10 mouse cellular contexts compared by ENCODE assay signal in the genomic region with DNA sequence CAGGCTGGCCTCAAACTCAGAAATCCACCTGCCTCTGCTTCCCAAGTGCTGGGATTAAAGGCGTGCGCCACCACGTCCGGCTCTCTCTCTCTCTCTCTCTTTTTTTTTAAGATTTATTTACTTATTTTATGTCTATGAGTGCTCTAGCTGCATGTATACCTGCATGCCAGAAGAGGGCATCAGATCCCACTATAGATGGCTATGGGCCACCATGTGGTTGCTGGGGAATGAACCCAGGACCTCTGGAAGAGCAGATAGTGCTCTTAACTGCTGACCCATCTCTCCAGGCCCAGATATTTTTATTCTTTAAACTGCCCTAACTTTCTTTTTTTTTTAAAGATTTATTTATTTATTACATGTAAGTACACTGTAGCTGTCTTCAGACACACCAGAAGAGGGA. TPM values are rescaled to one million over a fixed set of nuclear protein-coding genes. Genes with fewer than 3 reads are reported as not detected.
DNase-seq lines count a peak whose midpoint lies in the region; ATAC-seq and TF ChIP-seq lines count a peak whose summit lies in the region.
"Not testable (repeated sequence)": the region's sequence is repeated elsewhere in the genome, so short reads cannot be mapped to it uniquely, and the experiment has no call there.
"Had no signal": no experiment of that assay in that cellular context is flagged by ENCODE, and none has a peak within 500 bp of the region (broad histone marks: within the 10 kb centered on the region; RNA-seq: fewer than 3 reads in every experiment).

No protein-coding gene starts in this region.

- intact Hi-C loops in heart, adult 2 months (cut with DNase I) = loop anchor here (10.0 kb wide), 1 partner anchor 872 kb away; a partner anchor contains a TSS

- in situ Hi-C loops in CH12.LX (cut with MboI; ENCODE audit: low pct_ligation_motif_present, low pct_unique_long_range_greater_than_20kb, low sequenced_read_pairs) = not testable (repeated sequence)

- 91% methylated on average over 4 of the region's 4 CpGs for WGBS in heart, adult 2 months
- 74% methylated on average over 4 of the region's 4 CpGs for WGBS in lung, postnatal 0 days
- WGBS in stomach, postnatal 0 days = 71% methylated on average over 4 of the region's 4 CpGs

- H3K4me2 ChIP-seq in CH12.LX (ENCODE audit: insufficient read depth, low read depth, poor library complexity, severe bottlenecking); lung, postnatal 0 days (replicated peaks; ENCODE audit: low read depth, low read length); stomach, postnatal 0 days (replicated peaks; ENCODE audit: low read depth): not testable (repeated sequence)

- TF ChIP-seq RAD21 in CH12.LX (IDR thresholded peaks at IDR 0.05; ENCODE audit: low read depth, low read length) = not testable (repeated sequence)

- not testable (repeated sequence) for H3K27me3 ChIP-seq in CH12.LX (replicated peaks); heart, adult 2 months (ENCODE audit: control insufficient read depth, insufficient read depth, low read length); lung, postnatal 0 days (replicated peaks; ENCODE audit: insufficient read depth, low read length); stomach, postnatal 0 days (ENCODE audit: control insufficient read depth, insufficient read depth, low read length)

- not testable (repeated sequence) for TF ChIP-seq EP300 in CH12.LX (IDR thresholded peaks at IDR 0.05; ENCODE audit: low read length); heart, adult 2 months (IDR thresholded peaks at IDR 0.05; ENCODE audit: insufficient read depth, low read depth, low read length); lung, postnatal 0 days (IDR thresholded peaks at IDR 0.05); stomach, postnatal 0 days (optimal IDR thresholded peaks at IDR 0.05)

- not testable (repeated sequence) for ATAC-seq in lung, postnatal 0 days; stomach, postnatal 0 days (ENCODE audit: low FRiP score, low TSS enrichment)

- not testable (repeated sequence) for H3K27ac ChIP-seq in CH12.LX (ENCODE audit: insufficient read depth, low read depth); heart, adult 2 months; layer of hippocampus, adult 2 months; lung, postnatal 0 days (ENCODE audit: low read length); stomach, postnatal 0 days (replicated peaks)

- TF ChIP-seq POLR2A in CH12.LX (IDR thresholded peaks at IDR 0.05; ENCODE audit: low read depth, low read length); heart, adult 2 months (IDR thresholded peaks at IDR 0.05; ENCODE audit: insufficient read depth, low read depth, low read length): not testable (repeated sequence)

- not testable (repeated sequence) for H3K9me3 ChIP-seq in CH12.LX (replicated peaks; ENCODE audit: low read length); lung, postnatal 0 days (ENCODE audit: low read length); stomach, postnatal 0 days (ENCODE audit: control insufficient read depth, low read length)

- H3K4me1 ChIP-seq in CH12.LX (ENCODE audit: control insufficient read depth in 1 of 2, insufficient read depth in 2 of 2) = peaks cover 4 to 48% of the 10 kb centered on the region in 2 experiments; a peak in 3 of 4 replicates
- H3K4me1 ChIP-seq in heart, adult 2 months (ENCODE audit: control insufficient read depth, insufficient read depth, low read length); lung, postnatal 0 days (ENCODE audit: insufficient read depth, low read depth, low read length); stomach, postnatal 0 days (replicated peaks; ENCODE audit: control insufficient read depth, insufficient read depth): not testable (repeated sequence)

- dilution Hi-C loops in CH12.LX (cut with MboI; ENCODE audit: extremely low pct_ligation_motif_present, extremely low pct_unique_long_range_greater_than_20kb, low sequenced_read_pairs) = not testable (repeated sequence)

- H3K4me3 ChIP-seq in CH12.LX (replicated peaks in 1 of 3; ENCODE audit: low read depth in 2 of 3, low read length in 2 of 3, poor library complexity in 1 of 3); heart, adult 2 months; layer of hippocampus, adult 2 months; lung, postnatal 0 days (ENCODE audit: low read depth, low read length); stomach, postnatal 0 days (ENCODE audit: low read depth, low read length): not testable (repeated sequence)

- peaks cover 4 to 65% of the 10 kb centered on the region in 2 experiments for H3K36me3 ChIP-seq in CH12.LX (replicated peaks in 1 of 2; ENCODE audit: control insufficient read depth in 1 of 2, insufficient read depth in 1 of 2, low read length in 1 of 2)
- H3K36me3 ChIP-seq in heart, adult 2 months (ENCODE audit: control insufficient read depth, insufficient read depth, low read length); lung, postnatal 0 days (ENCODE audit: insufficient read depth, low read length); stomach, postnatal 0 days (ENCODE audit: control insufficient read depth, insufficient read depth, low read length): not testable (repeated sequence)

- peak in 1 of 2 experiments; percentile 55; a peak in 2 of 4 replicates for TF ChIP-seq CTCF in CH12.LX (conservative IDR thresholded peaks at IDR 0.05 in 1 of 2, IDR thresholded peaks at IDR 0.05 in 1 of 2; ENCODE audit: low read depth in 2 of 2, low read length in 2 of 2)
- TF ChIP-seq CTCF in heart, adult 2 months (IDR thresholded peaks at IDR 0.05) = 0 out of 2 replicates have a peak, but pooled peaks have one; percentile 12
- peak; percentile 46 for TF ChIP-seq CTCF in layer of hippocampus, adult 2 months (conservative IDR thresholded peaks at IDR 0.05)
- peak; percentile 33 for TF ChIP-seq CTCF in lung, postnatal 0 days (IDR thresholded peaks at IDR 0.05)
- peak; percentile 33 for TF ChIP-seq CTCF in stomach, postnatal 0 days (IDR thresholded peaks at IDR 0.05; ENCODE audit: low read depth)

- not testable (repeated sequence) for H3K9ac ChIP-seq in CH12.LX (ENCODE audit: insufficient read depth, low read depth); heart, adult 2 months (ENCODE audit: low read depth, low read length); lung, postnatal 0 days (replicated peaks; ENCODE audit: low read depth); stomach, postnatal 0 days (ENCODE audit: low read length)

- H3K79me2 ChIP-seq in CH12.LX (replicated peaks; ENCODE audit: control insufficient read depth, extremely low read depth, insufficient read depth, poor library complexity, severe bottlenecking) = peaks cover 34% of the 10 kb centered on the region
- not testable (repeated sequence) for H3K79me2 ChIP-seq in heart, adult 2 months (replicated peaks; ENCODE audit: control insufficient read depth, insufficient read depth, low read length)

- DNase-seq in CH12.LX (ENCODE audit: extremely low read depth) = peak; percentile 33
- peak; percentile 10 for DNase-seq in MEL-GATA-1-ER (ENCODE audit: extremely low read depth, low read depth)
- not testable (repeated sequence) for DNase-seq in heart, adult 2 months; layer of hippocampus, adult 2 months (ENCODE audit: low spot score in 2 of 2); lung, postnatal 0 days (ENCODE audit: low spot score); stomach, postnatal 0 days (ENCODE audit: low spot score)

TF ChIP-seq in CH12.LX, 34 proteins besides CTCF, POLR2A, EP300 and RAD21:
- peak; percentile 57; the same call in 1 of the 2 replicates for TF ChIP-seq MYC (IDR thresholded peaks at IDR 0.05; ENCODE audit: low read depth, low read length)

RNA-seq across cellular contexts. Expression of a gene that starts 4.8 kb away (rescaled TPM):
- 8.9 and 12.7 TPM in 2 replicates for total RNA-seq in CH12.LX (2012; rRNA removed)
- total RNA-seq in CH12.LX (2014; rRNA removed) = 2.2 and 3.4 TPM in 2 replicates
- polyA plus RNA-seq in CH12.LX (2012; ENCODE audit: insufficient read length, low read depth) = 31.3 and 41.7 TPM in 2 replicates
- total RNA-seq in heart, adult 2 months (2021) = 10 to 100 TPM; 12.9 to 15.2 TPM
- polyA plus RNA-seq in heart, adult 2 months (2012; rRNA removed) = 10.5 and 15.4 TPM in 2 replicates
- 10 to 100 TPM; 57.2 to 57.8 TPM for total RNA-seq in layer of hippocampus, adult 2 months (2021)
- polyA plus RNA-seq in lung, postnatal 0 days (2015; fragmentation: Nextera tagmentation; extraction: Ambion mirVana) = 8.8 and 11.2 TPM in 2 replicates
- polyA plus RNA-seq in stomach, postnatal 0 days (2015; fragmentation: Nextera tagmentation; extraction: Ambion mirVana) = 6.3 and 7.8 TPM in 2 replicates

RNA-seq across cellular contexts. Expression of a gene that starts 16.3 kb away (rescaled TPM):
- not detected in 2 replicates for total RNA-seq in CH12.LX (2012; rRNA removed)
- not detected in 2 replicates for total RNA-seq in CH12.LX (2014; rRNA removed)
- not detected in 2 replicates for polyA plus RNA-seq in CH12.LX (2012; ENCODE audit: insufficient read length, low read depth)
- not detected for total RNA-seq in heart, adult 2 months (2021)
- polyA plus RNA-seq in heart, adult 2 months (2012; rRNA removed) = 0.94 and 0.96 TPM in 2 replicates
- total RNA-seq in layer of hippocampus, adult 2 months (2021) = not detected
- 24.6 and 30.7 TPM in 2 replicates for polyA plus RNA-seq in lung, postnatal 0 days (2015; fragmentation: Nextera tagmentation; extraction: Ambion mirVana)
- polyA plus RNA-seq in stomach, postnatal 0 days (2015; fragmentation: Nextera tagmentation; extraction: Ambion mirVana) = 2.4 and 2.5 TPM in 2 replicates
- total RNA-seq: gastrocnemius, adult 8-10 months; gastrocnemius, postnatal 36 days had no signal
- polyA plus RNA-seq: forebrain, embryonic 10.5 days; heart, embryonic 10.5 days had no signal
